Mouse (Mus musculus) stomach, postnatal 0 days (tissue): ENCODE results near the gene Eva1b.

Experiments used
- CTCF ChIP-seq: IDR thresholded peaks from 2 replicates; pipeline ENCODE4 v1.5.1; 2016; ENCODE audit warnings: antibody characterized with exemption, low read depth, mild to moderate bottlenecking, moderate library complexity
- EP300 ChIP-seq: optimal IDR thresholded peaks from 2 replicates; pipeline ENCODE3; 2016; ENCODE audit warnings: antibody characterized with exemption

DNA sequence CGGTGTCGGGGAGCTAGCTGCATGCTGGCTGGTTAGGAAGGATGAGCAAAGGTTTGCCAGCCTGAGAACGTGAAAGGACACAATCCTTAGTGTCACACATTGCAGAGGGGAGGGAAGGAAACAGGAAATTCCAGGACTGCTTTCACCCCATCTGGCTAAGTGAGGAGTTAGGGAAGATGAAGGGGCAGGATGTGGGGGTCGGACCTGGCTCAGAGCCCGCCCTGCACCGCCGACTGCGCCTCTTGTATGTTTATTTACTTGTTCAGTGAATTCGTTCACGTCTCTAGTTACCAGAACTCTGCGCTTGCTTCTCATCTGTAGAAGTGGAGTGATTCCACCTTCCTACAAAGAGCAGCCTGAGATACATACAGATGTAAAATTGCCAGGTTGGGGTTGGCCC lies 17.0 kb upstream of the Eva1b start:
- TF ChIP-seq EP300 (no peak), CTCF (no peak)
